Mouse (Mus musculus) liver, embryonic 14.5 days (tissue): ENCODE results near the gene Olfr1184. TPM values are rescaled to one million over a fixed set of nuclear protein-coding genes. Genes with fewer than 3 reads are reported as not detected.
"Not testable (repeated sequence)": the region's sequence is repeated elsewhere in the genome, so short reads cannot be mapped to it uniquely, and the experiment has no call there.

Source experiments
- ATAC-seq: fragments of 200-750 bp; cut with Nextera tagmentation; 2 replicates; pipeline ENCODE4 v1.8.0; 2017; ENCODE audit warnings: moderate number of reproducible peaks, mild to moderate bottlenecking, moderate library complexity; ENCODE audit not compliant: insufficient read depth
- DNase-seq, 3 experiments: peaks; one replicate each; pipeline ENCODE4 v3.0.0-alpha.2; 2012 to 2013; ENCODE audit warnings: low read depth in 3 of 3, low spot score in 3 of 3
- H3K27ac ChIP-seq: fragments of 300-500 bp; sonication (generic); 2 replicates; pipeline ENCODE4 v1.5.1; 2014; ENCODE audit warnings: moderate library complexity, mild to moderate bottlenecking, control low read depth, inconsistent platforms
- H3K27me3 ChIP-seq: fragments of 300-500 bp; sonication (generic); 2 replicates; pipeline ENCODE4 v1.6.1; 2014; ENCODE audit warnings: mild to moderate bottlenecking, low read length, moderate library complexity; ENCODE audit not compliant: control insufficient read depth, insufficient read depth
- H3K36me3 ChIP-seq: fragments of 300-500 bp; sonication (generic); replicated peaks from 2 replicates; pipeline ENCODE4 v1.6.1; 2014; ENCODE audit warnings: low read depth; ENCODE audit not compliant: control insufficient read depth, insufficient read depth
- H3K4me1 ChIP-seq, 2 experiments: fragments of 200-500 bp in 1 of 2; fragments of 300-500 bp in 1 of 2; sonication (generic) in 1 of 2; replicated peaks; 2 replicates each; pipeline ENCODE4 v1.6.1; 2012 to 2014; ENCODE audit warnings: antibody characterized with exemption in 1 of 2, inconsistent platforms in 1 of 2, low read length in 1 of 2; ENCODE audit not compliant: control insufficient read depth in 2 of 2, insufficient read depth in 2 of 2
- H3K4me2 ChIP-seq: fragments of 300-500 bp; sonication (generic); 2 replicates; pipeline ENCODE4 v1.6.1; 2014; ENCODE audit warnings: low read depth, mild to moderate bottlenecking, control low read depth, moderate library complexity
- H3K4me3 ChIP-seq, 2 experiments: fragments of 200-500 bp in 1 of 2; fragments of 300-500 bp in 1 of 2; sonication (generic) in 1 of 2; 2 replicates each; pipeline ENCODE4 v1.5.1; 2012 to 2014; ENCODE audit warnings: low read depth in 2 of 2, low read length in 2 of 2, mild to moderate bottlenecking in 2 of 2, control low read depth in 1 of 2, inconsistent platforms in 1 of 2, moderate library complexity in 1 of 2; ENCODE audit not compliant: insufficient read depth in 1 of 2
- H3K9ac ChIP-seq: fragments of 300-500 bp; sonication (generic); replicated peaks from 2 replicates; pipeline ENCODE4 v1.6.1; 2014; ENCODE audit warnings: mild to moderate bottlenecking, control low read depth, moderate library complexity
- H3K9me3 ChIP-seq: fragments of 300-500 bp; sonication (generic); 2 replicates; pipeline ENCODE4 v1.6.1; 2016; ENCODE audit warnings: low read length, mixed read lengths; ENCODE audit not compliant: control insufficient read depth
- CTCF ChIP-seq: IDR thresholded peaks from 2 replicates; pipeline ENCODE4 v1.5.1; 2016; ENCODE audit warnings: antibody characterized with exemption, low read depth, control low read depth
- EP300 ChIP-seq: IDR thresholded peaks from 2 replicates; pipeline ENCODE4 v1.6.1; 2016; ENCODE audit warnings: antibody characterized with exemption, low read depth
- WGBS: fragments of 180-500 bp; shearing (Covaris S2); extraction: QIAGEN DNeasy Blood & Tissue Kit; methylation state at CpG from one replicate; pipeline ENCODE4 v1.1.7; 2014; ENCODE audit not compliant: insufficient replicate concordance; 5-methylcytosine and 5-hydroxymethylcytosine counted together
- polyA plus RNA-seq, 2 experiments: library from polyadenylated mRNA; depleted of rRNA in 1 of 2; stranded (reverse) in 1 of 2; unstranded in 1 of 2; fragments of >200 nt; fragmentation: Nextera tagmentation in 1 of 2; extraction: Ambion mirVana in 1 of 2; gene quantifications; 2 replicates each; pipeline versions ENCODE4 v1.2.1 to v1.2.3; 2012 to 2014

The Olfr1184 gene
- polyA plus RNA-seq (2012; rRNA removed) = not detected in 2 replicates
- polyA plus RNA-seq (2014; fragmentation: Nextera tagmentation; extraction: Ambion mirVana) = not detected in 2 replicates

DNA sequence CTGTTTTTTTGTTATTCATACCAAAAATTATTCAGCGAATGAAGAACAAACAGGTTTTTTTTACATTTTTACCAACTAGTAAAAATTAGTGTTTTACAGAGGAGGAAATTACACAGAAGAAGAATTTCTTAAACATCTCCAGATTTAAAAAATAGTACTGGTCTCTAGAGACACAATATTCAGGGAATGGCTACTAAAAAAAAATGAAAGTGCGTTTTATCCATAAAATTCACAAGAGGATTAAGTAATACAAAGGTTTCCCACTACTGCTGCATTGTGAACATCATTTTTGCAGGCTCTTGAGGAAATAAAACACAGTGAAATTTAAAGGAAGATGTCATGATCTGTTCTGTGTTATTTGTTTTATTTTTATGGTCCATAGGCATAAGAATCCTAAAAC lies at the start of gene Olfr1184:
Gene Olfr1184 (plus strand): TSS at position 301 of the 400 bp plus-strand sequence.
- DNase-seq = no peak
- Histone ChIP-seq H3K4me3 (no peak within 1 kb of the TSS), H3K4me1 (no peaks in the 10 kb centered on the region), H3K27ac (no peak within 1 kb of the TSS), H3K36me3 (no peaks in the 10 kb centered on the region), H3K9ac (no peak within 1 kb of the TSS), H3K9me3 (no peaks in the 10 kb centered on the region), H3K27me3 (no peaks in the 10 kb centered on the region), H3K4me2 (no peak within 1 kb of the TSS)
- WGBS = 65% methylated on average over 2 of the region's 2 CpGs
- TF ChIP-seq EP300 (no peak), CTCF (no peak)
- ATAC-seq = no peak

DNA sequence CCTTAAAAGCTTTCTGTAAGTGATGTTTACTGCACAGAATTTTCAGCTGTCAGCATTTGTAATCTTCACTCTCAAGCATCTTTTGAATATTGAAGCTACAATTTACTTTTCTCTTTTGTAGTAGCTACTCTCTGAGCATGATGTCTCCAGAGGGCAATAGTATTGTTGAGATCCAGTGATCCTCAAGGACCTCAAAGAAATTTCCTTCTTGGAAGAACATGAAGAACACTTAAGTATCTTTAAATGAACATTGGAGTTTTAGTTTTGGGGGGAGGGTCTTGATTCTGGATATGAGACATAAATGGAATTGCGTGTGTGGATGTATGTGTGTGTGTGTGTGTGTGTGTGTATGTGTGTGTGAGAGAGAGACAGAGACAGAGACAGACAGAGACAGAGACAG lies 34.4 kb upstream of the Olfr1184 start, which contains the start of gene Gm13757:
Gene Gm13757 (minus strand): TSS at position 101 of the 400 bp plus-strand sequence.
- no peak for ATAC-seq
- no peaks in the 10 kb centered on the region for H3K36me3 ChIP-seq
- H3K27ac ChIP-seq = no peak within 1 kb of the TSS
- no peaks in the 10 kb centered on the region for H3K27me3 ChIP-seq
- no peak within 1 kb of the TSS for H3K9ac ChIP-seq
- H3K4me1 ChIP-seq = no peaks in the 10 kb centered on the region
- no peak within 1 kb of the TSS for H3K4me2 ChIP-seq
- H3K9me3 ChIP-seq = no peaks in the 10 kb centered on the region
- TF ChIP-seq EP300 = no peak
- no peak for TF ChIP-seq CTCF
- H3K4me3 ChIP-seq = no peak within 1 kb of the TSS
- no peak for DNase-seq
- WGBS = 48% methylated on average over 1 of the region's 1 CpGs

DNA sequence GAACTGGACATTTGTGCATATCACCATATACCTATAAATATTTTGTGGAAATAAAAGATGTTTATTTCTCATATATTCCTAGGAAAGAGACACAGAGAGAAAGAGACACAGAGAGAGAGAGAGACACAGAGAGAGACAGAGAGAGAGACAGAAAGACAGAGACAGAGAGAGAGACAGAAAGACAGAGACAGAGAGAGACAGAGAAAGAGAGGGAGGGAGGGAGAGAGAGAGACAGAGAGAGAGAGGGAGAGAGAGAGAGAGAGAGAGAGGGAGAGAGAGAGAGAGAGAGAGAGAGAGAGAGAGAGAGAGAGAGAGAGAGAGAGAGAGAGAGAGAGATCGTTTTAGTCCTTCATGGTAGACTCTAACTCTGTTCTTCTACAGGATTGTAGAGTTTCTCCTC lies 28.8 kb upstream of the Olfr1184 start, which contains the start of gene Olfr1183:
Gene Olfr1183 (plus strand): TSS at position 301 of the 400 bp plus-strand sequence.
- H3K36me3 ChIP-seq, ATAC-seq, H3K9me3 ChIP-seq, H3K9ac ChIP-seq, H3K4me3 ChIP-seq, H3K4me2 ChIP-seq, DNase-seq, H3K4me1 ChIP-seq, H3K27ac ChIP-seq, H3K27me3 ChIP-seq: not testable (repeated sequence)
- 60% methylated on average over 1 of the region's 1 CpGs for WGBS

DNA sequence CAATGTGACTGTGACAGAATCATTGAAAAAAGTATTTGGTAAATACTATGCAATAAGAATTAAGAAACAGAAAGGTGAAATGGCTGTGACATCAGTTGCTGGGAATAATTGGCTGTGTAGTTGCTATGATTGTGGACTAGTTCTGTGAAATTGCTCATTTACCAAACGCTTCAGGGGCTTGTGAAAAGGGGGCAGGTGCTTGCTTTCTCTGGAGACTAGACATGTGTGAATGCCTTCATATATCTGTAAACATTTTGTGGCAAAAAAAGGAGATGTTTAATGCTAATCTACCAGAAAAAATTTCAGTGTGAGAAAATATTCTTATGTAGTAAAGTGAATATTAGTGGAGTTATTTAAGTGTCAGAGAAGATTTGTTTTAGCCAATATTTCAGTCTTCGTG lies 9.6 kb downstream of the Olfr1184 start, which contains the start of gene Olfr1185-ps1:
Gene Olfr1185-ps1 (plus strand): TSS at position 301 of the 400 bp plus-strand sequence.
- no peaks in the 10 kb centered on the region for H3K4me1 ChIP-seq
- no peak within 1 kb of the TSS for H3K27ac ChIP-seq
- WGBS = 36% methylated on average over 2 of the region's 2 CpGs
- DNase-seq (no peak), ATAC-seq (no peak)
- H3K36me3 ChIP-seq = no peaks in the 10 kb centered on the region
- H3K4me2 ChIP-seq = no peak within 1 kb of the TSS
- TF ChIP-seq CTCF = no peak
- no peak for TF ChIP-seq EP300
- H3K9me3 ChIP-seq = no peaks in the 10 kb centered on the region
- no peaks in the 10 kb centered on the region for H3K27me3 ChIP-seq
- no peak within 1 kb of the TSS for H3K9ac ChIP-seq
- no peak within 1 kb of the TSS for H3K4me3 ChIP-seq

DNA sequence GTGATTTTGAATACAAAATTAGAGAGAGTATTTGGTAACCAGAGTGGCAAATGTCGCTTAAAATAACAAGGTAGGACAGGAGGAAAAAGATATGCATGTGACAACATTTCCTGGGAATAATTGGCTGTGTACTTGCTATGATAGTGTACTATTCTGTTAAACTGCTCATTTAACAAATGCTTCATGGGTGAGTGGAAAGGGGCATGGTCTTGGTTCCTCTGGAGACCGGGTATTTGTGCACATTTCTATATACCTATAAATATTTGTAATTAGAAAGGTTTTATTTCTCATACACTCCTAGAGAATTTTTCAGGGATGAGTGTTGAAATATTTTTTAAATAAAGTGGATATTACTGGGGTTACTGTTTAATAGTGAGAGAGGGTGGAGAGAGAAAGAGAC lies 34.9 kb downstream of the Olfr1184 start, which contains the start of gene Olfr1186:
Gene Olfr1186 (plus strand): TSS at position 301 of the 400 bp plus-strand sequence.
- Histone ChIP-seq H3K4me2 (no peak within 1 kb of the TSS), H3K27ac (no peak within 1 kb of the TSS), H3K27me3 (no peaks in the 10 kb centered on the region), H3K9ac (no peak within 1 kb of the TSS), H3K4me3 (no peak within 1 kb of the TSS), H3K36me3 (no peaks in the 10 kb centered on the region), H3K9me3 (no peaks in the 10 kb centered on the region), H3K4me1 (no peaks in the 10 kb centered on the region)
- ATAC-seq (no peak), DNase-seq (no peak)
- 73% methylated on average over 2 of the region's 2 CpGs for WGBS
- TF ChIP-seq EP300 (no peak), CTCF (no peak)
